7 mouse cellular contexts compared by ENCODE assay signal in genomic region chr5:129724834-129725773, GRCm38 (mm10). TPM values are rescaled to one million over a fixed set of nuclear protein-coding genes. Genes with fewer than 3 reads are reported as not detected.
DNase-seq lines count a peak whose midpoint lies in the region; ATAC-seq lines count a peak whose summit lies in the region.

Gene Nipsnap2 (plus strand): TSS chr5:129725063.

- peak within 1 kb of the TSS; percentile 54 for H3K4me2 ChIP-seq in intestine, embryonic 16.5 days (ENCODE audit: low read depth, low read length)
- peak within 1 kb of the TSS; percentile 54 for H3K4me2 ChIP-seq in midbrain, embryonic 11.5 days

- no peaks in the 10 kb centered on the region for H3K27me3 ChIP-seq in intestine, embryonic 16.5 days (replicated peaks; ENCODE audit: control insufficient read depth, insufficient read depth, low read length)
- H3K27me3 ChIP-seq in midbrain, embryonic 11.5 days (ENCODE audit: control insufficient read depth, insufficient read depth, low read length), result no peaks in the 10 kb centered on the region

- H3K27ac ChIP-seq in intestine, embryonic 16.5 days (ENCODE audit: low read length), result peak within 1 kb of the TSS; percentile 98
- H3K27ac ChIP-seq in midbrain, embryonic 11.5 days (ENCODE audit: low read depth, low read length), result peak within 1 kb of the TSS; percentile 86

- H3K36me3 ChIP-seq in intestine, embryonic 16.5 days (ENCODE audit: control insufficient read depth, insufficient read depth, low read length), result no peaks in the 10 kb centered on the region
- H3K36me3 ChIP-seq in midbrain, embryonic 11.5 days (ENCODE audit: control insufficient read depth, insufficient read depth, low read length), result no peaks in the 10 kb centered on the region

- H3K9me3 ChIP-seq in intestine, embryonic 16.5 days (ENCODE audit: control insufficient read depth, low read length), result no peaks in the 10 kb centered on the region; the same call in 1 of the 2 replicates
- no peaks in the 10 kb centered on the region for H3K9me3 ChIP-seq in midbrain, embryonic 11.5 days (ENCODE audit: control insufficient read depth, low read length)

- peak; percentile 98 for DNase-seq in adrenal gland, adult 18-20 months (ENCODE audit: low spot score in 2 of 2)
- peak; percentile 85 for DNase-seq in embryo, embryonic 11.5 days (ENCODE audit: low read depth, low spot score)
- peak; percentile 88 to 90 for DNase-seq in gastrocnemius, postnatal 4 days (ENCODE audit: low spot score in 2 of 2)
- DNase-seq in left cerebral cortex, postnatal 36 days (ENCODE audit: low spot score in 2 of 2), result peak; percentile 92
- peak; percentile 100 for DNase-seq in midbrain, embryonic 11.5 days (ENCODE audit: low spot score, missing footprints)
- DNase-seq in skeletal muscle tissue, adult 2 months (ENCODE audit: low read depth, low spot score), result peak; percentile 90

- peak within 1 kb of the TSS; percentile 89 for H3K9ac ChIP-seq in intestine, embryonic 16.5 days (ENCODE audit: low read depth, low read length)
- peak within 1 kb of the TSS; percentile 94 for H3K9ac ChIP-seq in midbrain, embryonic 11.5 days (ENCODE audit: low read length)

- intact Hi-C loops in left cerebral cortex, postnatal 36 days (cut with DNase I), result loop anchor here (5.0 kb wide), 1 partner anchor 113 kb away; no protein-coding TSS in a partner anchor

- peaks cover 19% of the 10 kb centered on the region for H3K4me1 ChIP-seq in intestine, embryonic 16.5 days (ENCODE audit: control insufficient read depth, insufficient read depth, low read length)
- no peaks in the 10 kb centered on the region; the same call in 1 of the 2 replicates for H3K4me1 ChIP-seq in midbrain, embryonic 11.5 days (ENCODE audit: control insufficient read depth, insufficient read depth, low read length)

- H3K4me3 ChIP-seq in intestine, embryonic 16.5 days (ENCODE audit: low read length), result peak within 1 kb of the TSS; percentile 77
- peak within 1 kb of the TSS; percentile 83 for H3K4me3 ChIP-seq in midbrain, embryonic 11.5 days (ENCODE audit: low read depth, low read length)

- under 1% methylated on average over 87 of the region's 93 CpGs for WGBS in intestine, embryonic 16.5 days
- under 1% methylated on average over 73 of the region's 93 CpGs for WGBS in midbrain, embryonic 11.5 days

- ATAC-seq in intestine, embryonic 16.5 days, result peak; percentile 94
- peak; percentile 96 for ATAC-seq in midbrain, embryonic 11.5 days (ENCODE audit: low FRiP score)

RNA-seq across cellular contexts. Expression of gene Nipsnap2, which starts in this region (rescaled TPM):
- total RNA-seq in adrenal gland, adult 18-20 months (2021), result 100 to 1,000 TPM; 116 to 137 TPM
- total RNA-seq in gastrocnemius, postnatal 4 days (2021), result 100 to 1,000 TPM; 348 to 363 TPM
- 73.9 and 80.4 TPM in 2 replicates for polyA plus RNA-seq in intestine, embryonic 16.5 days (2015; fragmentation: Nextera tagmentation; extraction: Ambion mirVana)
- total RNA-seq in left cerebral cortex, postnatal 36 days (2021), result 10 to 100 TPM; 78.8 to 80.8 TPM
- polyA plus RNA-seq in midbrain, embryonic 11.5 days (2014; fragmentation: Nextera tagmentation; extraction: Ambion mirVana), result 83.6 and 89.0 TPM in 2 replicates

Comparison
In these comparisons a context has a peak if more than half of its experiments do, and no peak if none do; other contexts are left out.
1. Peak in every context shown above with its lines: DNase-seq, ATAC-seq, H3K4me3 ChIP-seq and H3K27ac ChIP-seq.